Mouse (Mus musculus): ENCODE results near the gene Gm42878. TPM values are rescaled to one million over a fixed set of nuclear protein-coding genes. Genes with fewer than 3 reads are reported as not detected.

The Gm42878 gene
- polyA plus RNA-seq, 1 experiment from 2014 or later: not detected

- Histone ChIP-seq H3K27me3 (ENCODE audit: insufficient read depth, low read length) (no peaks in the 10 kb centered on the region), H3K4me3 (ENCODE audit: low read depth, low read length) (no peak overlapping the region), H3K27ac (ENCODE audit: low read depth) (no peak overlapping the region), H3K4me1 (ENCODE audit: insufficient read depth) (peaks cover 3% of the 10 kb centered on the region; the same call in 1 of the 2 replicates), H3K9ac (no peak overlapping the region), H3K9me3 (ENCODE audit: low read depth, low read length) (no peaks in the 10 kb centered on the region), H3K36me3 (ENCODE audit: insufficient read depth) (peaks cover 35% of the 10 kb centered on the region), H3K4me2 (no peak overlapping the region)
- WGBS: 87% methylated on average over 5 of the region's 5 CpGs
- no peak for TF ChIP-seq CTCF (IDR thresholded peaks at IDR 0.05; ENCODE audit: low read depth)
- ATAC-seq (ENCODE audit: insufficient read depth): no peak
- no peak for DNase-seq
These were observed 5.2 kb downstream of the Gm42878 start for GRCm38 (mm10) chr5:121540066-121540465.

GRCm38 (mm10) chr5:121537588-121537987 is 7.7 kb downstream of the Gm42878 start:
- H3K4me3 ChIP-seq (ENCODE audit: low read depth, low read length): no peak overlapping the region
- no peaks in the 10 kb centered on the region for H3K27me3 ChIP-seq (ENCODE audit: insufficient read depth, low read length)
- TF ChIP-seq CTCF (IDR thresholded peaks at IDR 0.05; ENCODE audit: low read depth): no peak
- ATAC-seq (ENCODE audit: insufficient read depth): no peak
- no peak for DNase-seq
- no peaks in the 10 kb centered on the region for H3K4me1 ChIP-seq (ENCODE audit: insufficient read depth)
- peaks cover 57% of the 10 kb centered on the region for H3K36me3 ChIP-seq (ENCODE audit: insufficient read depth)
- no peak overlapping the region for H3K9ac ChIP-seq
- no peak overlapping the region for H3K27ac ChIP-seq (ENCODE audit: low read depth)
- WGBS: 92% methylated on average over 2 of the region's 2 CpGs
- H3K4me2 ChIP-seq: no peak overlapping the region
- no peaks in the 10 kb centered on the region for H3K9me3 ChIP-seq (ENCODE audit: low read depth, low read length)

GRCm38 (mm10) chr5:121536921-121537555 is 8.2 kb downstream of the Gm42878 start:
- H3K9me3 ChIP-seq (ENCODE audit: low read depth, low read length): no peaks in the 10 kb centered on the region
- no peak for DNase-seq
- no peak overlapping the region for H3K4me3 ChIP-seq (ENCODE audit: low read depth, low read length)
- H3K27ac ChIP-seq (ENCODE audit: low read depth): no peak overlapping the region
- ATAC-seq (ENCODE audit: insufficient read depth): no peak
- H3K36me3 ChIP-seq (ENCODE audit: insufficient read depth): peaks cover 63% of the 10 kb centered on the region
- no peaks in the 10 kb centered on the region for H3K4me1 ChIP-seq (ENCODE audit: insufficient read depth)
- no peak overlapping the region for H3K9ac ChIP-seq
- TF ChIP-seq CTCF (IDR thresholded peaks at IDR 0.05; ENCODE audit: low read depth): no peak
- no peaks in the 10 kb centered on the region for H3K27me3 ChIP-seq (ENCODE audit: insufficient read depth, low read length)
- WGBS: 76% methylated on average over 7 of the region's 7 CpGs
- no peak overlapping the region for H3K4me2 ChIP-seq

GRCm38 (mm10) chr5:121535116-121535515 is 10.2 kb downstream of the Gm42878 start:
- no peak for TF ChIP-seq CTCF (IDR thresholded peaks at IDR 0.05; ENCODE audit: low read depth)
- WGBS: 88% methylated on average over 3 of the region's 3 CpGs
- H3K9ac ChIP-seq: no peak overlapping the region
- no peaks in the 10 kb centered on the region for H3K4me1 ChIP-seq (ENCODE audit: insufficient read depth)
- ATAC-seq (ENCODE audit: insufficient read depth) (no peak), DNase-seq (no peak)
- no peak overlapping the region for H3K4me3 ChIP-seq (ENCODE audit: low read depth, low read length)
- H3K27me3 ChIP-seq (ENCODE audit: insufficient read depth, low read length): no peaks in the 10 kb centered on the region
- no peak overlapping the region for H3K4me2 ChIP-seq
- H3K36me3 ChIP-seq (ENCODE audit: insufficient read depth): peaks cover 79% of the 10 kb centered on the region
- H3K27ac ChIP-seq (ENCODE audit: low read depth): no peak overlapping the region
- H3K9me3 ChIP-seq (ENCODE audit: low read depth, low read length): no peaks in the 10 kb centered on the region

- H3K4me1 ChIP-seq (ENCODE audit: insufficient read depth): no peaks in the 10 kb centered on the region
- H3K9ac ChIP-seq: no peak overlapping the region
- 93% methylated on average over 5 of the region's 5 CpGs for WGBS
- no peaks in the 10 kb centered on the region for H3K27me3 ChIP-seq (ENCODE audit: insufficient read depth, low read length)
- no peak overlapping the region for H3K27ac ChIP-seq (ENCODE audit: low read depth)
- DNase-seq (peak; percentile 14), ATAC-seq (ENCODE audit: insufficient read depth) (no peak)
- no peak overlapping the region for H3K4me2 ChIP-seq
- no peaks in the 10 kb centered on the region for H3K9me3 ChIP-seq (ENCODE audit: low read depth, low read length)
- H3K36me3 ChIP-seq (ENCODE audit: insufficient read depth): peaks cover 85% of the 10 kb centered on the region
- peak; percentile 60 for TF ChIP-seq CTCF (IDR thresholded peaks at IDR 0.05; ENCODE audit: low read depth)
- no peak overlapping the region for H3K4me3 ChIP-seq (ENCODE audit: low read depth, low read length)
These were observed 10.8 kb downstream of the Gm42878 start for GRCm38 (mm10) chr5:121534521-121534920.

GRCm38 (mm10) chr5:121526961-121527360 is 18.3 kb downstream of the Gm42878 start:
- H3K9ac ChIP-seq: no peak overlapping the region
- no peaks in the 10 kb centered on the region for H3K4me1 ChIP-seq (ENCODE audit: insufficient read depth)
- H3K36me3 ChIP-seq (ENCODE audit: insufficient read depth): peaks cover 83% of the 10 kb centered on the region
- H3K27ac ChIP-seq (ENCODE audit: low read depth): no peak overlapping the region
- H3K4me3 ChIP-seq (ENCODE audit: low read depth, low read length): no peak overlapping the region
- peak; percentile 70 for ATAC-seq (ENCODE audit: insufficient read depth)
- H3K9me3 ChIP-seq (ENCODE audit: low read depth, low read length): no peaks in the 10 kb centered on the region
- WGBS: 46% methylated on average over 8 of the region's 8 CpGs
- no peaks in the 10 kb centered on the region for H3K27me3 ChIP-seq (ENCODE audit: insufficient read depth, low read length)
- no peak for TF ChIP-seq CTCF (IDR thresholded peaks at IDR 0.05; ENCODE audit: low read depth)
- no peak overlapping the region for H3K4me2 ChIP-seq
- peak; percentile 60 for DNase-seq

- DNase-seq (no peak), ATAC-seq (ENCODE audit: insufficient read depth) (no peak)
- no peaks in the 10 kb centered on the region for H3K9me3 ChIP-seq (ENCODE audit: low read depth, low read length)
- H3K36me3 ChIP-seq (ENCODE audit: insufficient read depth): peaks cover 84% of the 10 kb centered on the region
- H3K27ac ChIP-seq (ENCODE audit: low read depth): no peak overlapping the region
- H3K27me3 ChIP-seq (ENCODE audit: insufficient read depth, low read length): no peaks in the 10 kb centered on the region
- WGBS: 66% methylated on average over 7 of the region's 7 CpGs
- no peak overlapping the region for H3K4me2 ChIP-seq
- H3K4me1 ChIP-seq (ENCODE audit: insufficient read depth): no peaks in the 10 kb centered on the region
- no peak overlapping the region for H3K9ac ChIP-seq
- H3K4me3 ChIP-seq (ENCODE audit: low read depth, low read length): no peak overlapping the region
- TF ChIP-seq CTCF (IDR thresholded peaks at IDR 0.05; ENCODE audit: low read depth): no peak
These were observed 18.8 kb downstream of the Gm42878 start for GRCm38 (mm10) chr5:121526526-121526925.
